Mouse (Mus musculus): ENCODE measurements around the gene 1700016C15Rik.

DNA sequence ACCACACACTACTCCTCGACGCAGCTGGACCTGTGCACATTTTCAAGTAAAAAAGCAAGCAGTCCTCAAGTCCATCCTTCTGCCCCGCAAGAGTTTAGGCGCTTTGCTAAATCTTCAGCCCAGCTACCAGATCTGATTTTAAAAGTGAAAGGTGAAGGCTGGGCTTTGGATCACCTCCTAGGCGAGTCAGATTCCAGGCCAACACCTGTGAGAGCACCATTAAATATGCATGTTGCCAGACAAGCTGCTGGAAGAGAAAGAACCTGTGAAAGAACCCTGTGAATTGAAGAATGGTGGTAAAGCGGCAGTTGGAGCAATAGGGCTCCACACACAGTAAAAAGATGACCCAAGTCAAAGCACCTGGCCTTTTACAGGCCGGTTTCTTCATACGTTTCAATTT, 65.3 kb downstream of the 1700016C15Rik start:
- TF ChIP-seq CTCF (IDR thresholded peaks at IDR 0.05; ENCODE audit: control insufficient read depth, insufficient read depth, low read length) = no peak
- TF ChIP-seq POLR2A (IDR thresholded peaks at IDR 0.05; ENCODE audit: borderline replicate concordance, control insufficient read depth, low read depth, low read length) = no peak
